Mouse (Mus musculus) limb, embryonic 14.5 days (tissue): ENCODE measurements at regions not wholly inside any gene's neighbourhood (a gene's known extent, or its start where the extent isn't known, plus 50 kb on each side); places are given as distances from the start of the nearest gene placed in this dataset.

ENCODE experiments used
- ATAC-seq: fragments of 200-750 bp; cut with Nextera tagmentation; 2 replicates; pipeline ENCODE4 v1.8.0; 2017; ENCODE audit warnings: low read depth, moderate number of reproducible peaks, moderate TSS enrichment; ENCODE audit not compliant: low FRiP score
- DNase-seq: peaks from one replicate; pipeline ENCODE4 v3.0.0-alpha.2; 2015; ENCODE audit warnings: low spot score
- H3K27ac ChIP-seq: fragments of 300-500 bp; sonication (generic); replicated peaks from 2 replicates; pipeline ENCODE4 v1.5.1; 2014; ENCODE audit warnings: low read depth, mild to moderate bottlenecking, low read length, moderate library complexity, mixed read lengths
- H3K27me3 ChIP-seq: fragments of 300-500 bp; sonication (generic); 2 replicates; pipeline ENCODE4 v1.6.1; 2014; ENCODE audit warnings: low read length, mixed read lengths; ENCODE audit not compliant: control insufficient read depth, insufficient read depth
- H3K36me3 ChIP-seq: fragments of 300-500 bp; sonication (generic); 2 replicates; pipeline ENCODE4 v1.6.1; 2014; ENCODE audit warnings: mild to moderate bottlenecking, low read length, moderate library complexity, mixed read lengths; ENCODE audit not compliant: control insufficient read depth, insufficient read depth
- H3K4me1 ChIP-seq: fragments of 300-500 bp; sonication (generic); 2 replicates; pipeline ENCODE4 v1.6.1; 2014; ENCODE audit warnings: antibody characterized with exemption, low read length, mixed read lengths; ENCODE audit not compliant: control insufficient read depth, insufficient read depth
- H3K4me2 ChIP-seq: fragments of 300-500 bp; sonication (generic); replicated peaks from 2 replicates; pipeline ENCODE4 v1.6.1; 2014; ENCODE audit warnings: low read depth, mild to moderate bottlenecking, low read length, moderate library complexity; ENCODE audit not compliant: severe bottlenecking
- H3K4me3 ChIP-seq: fragments of 300-500 bp; sonication (generic); replicated peaks from 2 replicates; pipeline ENCODE4 v1.5.1; 2014; ENCODE audit warnings: low read length
- H3K9ac ChIP-seq: fragments of 300-500 bp; sonication (generic); 2 replicates; pipeline ENCODE4 v1.6.1; 2014; ENCODE audit warnings: mild to moderate bottlenecking, low read depth, low read length, moderate library complexity; ENCODE audit not compliant: severe bottlenecking
- H3K9me3 ChIP-seq: fragments of 300-500 bp; sonication (generic); 2 replicates; pipeline ENCODE4 v1.6.1; 2016; ENCODE audit warnings: low read length; ENCODE audit not compliant: control insufficient read depth
- POLR2A ChIP-seq: fragments of 200-500 bp; IDR thresholded peaks from 2 replicates; pipeline ENCODE4 v1.8.0; 2012; ENCODE audit warnings: inconsistent platforms, mild to moderate bottlenecking, moderate library complexity, borderline replicate concordance; ENCODE audit not compliant: insufficient read depth, insufficient read length; ENCODE audit errors: extremely low read depth
- WGBS: fragments of 180-500 bp; shearing (Covaris S2); extraction: QIAGEN DNeasy Blood & Tissue Kit; methylation state at CpG from one replicate; pipeline ENCODE4 v1.1.7; 2014; 5-methylcytosine and 5-hydroxymethylcytosine counted together

DNA sequence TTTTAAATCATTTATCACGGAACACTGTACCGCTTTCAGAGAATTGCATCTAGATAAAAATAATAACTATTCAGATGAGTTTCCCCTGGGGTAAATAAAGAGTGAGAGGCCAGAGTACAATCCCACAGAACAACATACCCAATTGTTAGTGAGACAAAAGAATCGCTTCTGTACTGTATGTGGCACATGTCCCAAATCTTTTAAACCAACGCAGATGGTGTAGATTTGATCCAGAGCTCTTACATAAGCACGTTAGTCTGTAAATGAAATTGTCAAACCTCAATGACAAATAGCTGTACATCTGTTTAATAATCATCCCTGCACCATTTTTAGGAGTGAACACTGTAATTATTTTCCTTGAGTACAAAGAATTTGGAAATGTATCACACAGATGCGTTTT is 322.0 kb downstream of the Lipi start:
- ATAC-seq (no peak), DNase-seq (peak; percentile 17)
- H3K36me3 ChIP-seq: no peaks in the 10 kb centered on the region
- 58% methylated on average over 6 of the region's 6 CpGs for WGBS
- no peak overlapping the region for H3K4me3 ChIP-seq
- H3K4me2 ChIP-seq: no peak overlapping the region
- no peaks in the 10 kb centered on the region for H3K27me3 ChIP-seq
- H3K9me3 ChIP-seq: no peaks in the 10 kb centered on the region
- TF ChIP-seq POLR2A: no peak
- H3K27ac ChIP-seq: no peak overlapping the region
- no peak overlapping the region for H3K9ac ChIP-seq
- H3K4me1 ChIP-seq: no peaks in the 10 kb centered on the region

DNA sequence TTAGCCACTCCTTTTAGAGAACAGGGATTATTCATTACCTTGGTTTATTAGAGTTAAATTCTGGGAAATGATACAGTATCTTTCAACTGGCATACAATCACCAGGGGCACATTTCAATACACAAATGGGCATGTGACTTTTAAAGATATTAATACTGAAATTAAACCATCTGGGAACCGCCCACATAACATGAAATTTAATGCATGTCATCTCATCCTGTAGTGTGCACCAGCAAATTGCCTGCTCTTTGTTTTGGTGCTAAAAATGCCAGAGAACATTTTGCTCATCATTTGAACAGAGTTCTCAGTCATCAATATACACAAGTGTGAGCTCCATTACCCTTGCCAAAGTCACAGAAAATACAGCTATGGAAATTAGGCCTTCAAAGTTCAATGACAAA is 330.9 kb downstream of the Lipi start:
- Histone ChIP-seq H3K4me2 (no peak overlapping the region), H3K36me3 (no peaks in the 10 kb centered on the region), H3K9me3 (no peaks in the 10 kb centered on the region), H3K4me1 (no peaks in the 10 kb centered on the region), H3K4me3 (no peak overlapping the region), H3K27ac (no peak overlapping the region), H3K9ac (no peak overlapping the region), H3K27me3 (no peaks in the 10 kb centered on the region)
- DNase-seq (no peak), ATAC-seq (no peak)
- 76% methylated on average over 1 of the region's 1 CpGs for WGBS
- no peak for TF ChIP-seq POLR2A

DNA sequence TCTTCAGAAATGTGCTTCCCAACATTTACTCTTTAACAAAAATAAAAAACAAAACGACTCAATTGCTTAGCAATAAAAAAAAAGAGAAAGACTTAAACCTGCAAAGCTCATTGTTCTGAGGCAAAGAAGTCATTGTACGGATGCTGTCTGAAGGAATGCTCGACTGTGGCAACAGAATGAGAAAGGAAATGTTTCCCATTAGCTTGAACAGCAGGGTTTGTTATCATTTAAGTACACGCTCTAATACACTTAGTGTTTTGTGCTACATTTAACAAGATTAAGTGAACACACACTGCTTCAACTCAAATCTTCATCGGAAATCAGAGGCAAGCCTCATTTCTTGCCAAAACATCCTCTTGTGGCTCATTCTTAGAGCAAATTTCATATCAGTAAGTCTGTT is 336.7 kb downstream of the Lipi start:
- H3K27ac ChIP-seq: no peak overlapping the region
- no peak overlapping the region for H3K9ac ChIP-seq
- DNase-seq (no peak), ATAC-seq (no peak)
- 35% methylated on average over 5 of the region's 5 CpGs for WGBS
- H3K9me3 ChIP-seq: no peaks in the 10 kb centered on the region
- no peak overlapping the region for H3K4me3 ChIP-seq
- no peaks in the 10 kb centered on the region for H3K27me3 ChIP-seq
- H3K4me1 ChIP-seq: no peaks in the 10 kb centered on the region
- H3K4me2 ChIP-seq: no peak overlapping the region
- no peaks in the 10 kb centered on the region for H3K36me3 ChIP-seq
- no peak for TF ChIP-seq POLR2A

DNA sequence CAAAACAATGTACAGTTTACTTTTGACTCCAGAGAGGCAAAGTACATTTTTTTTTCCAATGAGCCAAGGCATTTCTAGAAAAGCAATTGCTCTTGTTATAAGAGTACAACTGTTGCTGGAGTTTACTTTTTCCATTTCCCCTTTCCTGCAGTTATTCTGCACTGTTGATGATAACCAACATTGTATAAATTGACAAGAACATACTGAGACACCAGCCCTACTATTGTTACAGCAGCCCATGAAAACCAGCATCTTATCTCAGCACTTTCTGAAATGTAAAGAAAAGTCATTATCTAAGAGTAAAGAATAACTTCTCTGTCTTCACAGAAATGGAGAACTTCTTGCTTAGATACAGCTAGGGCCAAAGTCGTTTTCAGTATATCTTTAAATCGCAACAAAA is 345.5 kb downstream of the Lipi start:
- H3K36me3 ChIP-seq: no peaks in the 10 kb centered on the region
- no peak for DNase-seq
- no peaks in the 10 kb centered on the region for H3K9me3 ChIP-seq
- 82% methylated on average over 2 of the region's 2 CpGs for WGBS
- H3K4me1 ChIP-seq: no peaks in the 10 kb centered on the region
- H3K27me3 ChIP-seq: no peaks in the 10 kb centered on the region
- no peak overlapping the region for H3K9ac ChIP-seq
- no peak for TF ChIP-seq POLR2A
- no peak for ATAC-seq
- H3K4me3 ChIP-seq: no peak overlapping the region
- no peak overlapping the region for H3K4me2 ChIP-seq
- H3K27ac ChIP-seq: no peak overlapping the region

DNA sequence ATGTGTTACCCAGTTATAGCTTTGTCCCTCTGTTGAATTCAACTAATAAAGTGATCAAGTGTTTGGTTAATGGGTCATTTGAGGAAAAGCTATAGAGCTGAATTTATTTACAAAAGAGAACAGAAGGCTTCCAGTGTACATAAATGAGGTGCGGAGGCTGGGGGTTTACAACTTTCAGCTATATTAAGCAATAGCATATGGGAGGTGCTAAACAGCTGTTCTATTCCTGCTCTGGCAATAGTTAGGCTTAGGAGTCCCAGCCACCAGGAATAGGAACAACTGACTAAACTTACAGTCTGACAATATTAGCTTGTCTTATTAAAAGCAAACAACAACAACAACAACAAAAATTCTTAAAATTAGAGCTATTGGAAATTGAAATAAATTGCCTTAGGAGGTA is 353.7 kb downstream of the Lipi start:
- DNase-seq (no peak), ATAC-seq (no peak)
- Histone ChIP-seq H3K9ac (no peak overlapping the region), H3K4me1 (no peaks in the 10 kb centered on the region), H3K36me3 (no peaks in the 10 kb centered on the region), H3K4me2 (no peak overlapping the region), H3K27ac (no peak overlapping the region), H3K4me3 (no peak overlapping the region), H3K27me3 (no peaks in the 10 kb centered on the region), H3K9me3 (no peaks in the 10 kb centered on the region)
- 44% methylated on average over 1 of the region's 1 CpGs for WGBS
- TF ChIP-seq POLR2A: no peak

DNA sequence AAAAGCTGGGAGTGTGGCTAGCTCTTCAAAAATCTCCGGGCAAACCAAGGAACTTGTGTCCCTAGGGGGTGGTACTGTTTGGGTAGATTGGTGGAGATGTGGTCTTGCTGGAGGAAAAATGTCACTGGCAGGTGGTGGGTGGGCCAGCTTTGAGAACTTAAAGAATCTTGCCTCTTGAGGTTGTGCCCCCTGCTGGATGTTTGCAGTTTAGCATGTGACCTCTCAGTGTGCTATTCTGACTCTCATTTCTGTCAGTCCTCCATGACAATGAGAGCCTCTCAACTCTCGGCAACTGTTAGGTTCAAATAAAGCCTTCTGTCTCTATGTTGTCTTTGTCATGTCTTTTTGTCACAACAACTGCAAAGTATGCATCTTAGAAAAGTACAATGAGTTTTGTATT is 392.5 kb downstream of the Lipi start:
- Histone ChIP-seq H3K27ac (no peak overlapping the region), H3K4me2 (no peak overlapping the region), H3K9ac (no peak overlapping the region), H3K9me3 (no peaks in the 10 kb centered on the region), H3K4me1 (no peaks in the 10 kb centered on the region), H3K4me3 (no peak overlapping the region), H3K36me3 (no peaks in the 10 kb centered on the region), H3K27me3 (no peaks in the 10 kb centered on the region)
- 74% methylated on average over 2 of the region's 2 CpGs for WGBS
- TF ChIP-seq POLR2A: no peak
- DNase-seq (no peak), ATAC-seq (no peak)
